Mouse (Mus musculus) heart, embryonic 14.5 days (tissue): ENCODE results near the gene Srcin1. TPM values are rescaled to one million over a fixed set of nuclear protein-coding genes. Genes with fewer than 3 reads are reported as not detected.

ENCODE experiments used
- ATAC-seq: fragments of 200-750 bp; cut with Nextera tagmentation; 2 replicates; pipeline ENCODE4 v1.8.0; 2017; ENCODE audit warnings: low read depth, moderate TSS enrichment; ENCODE audit not compliant: insufficient number of reproducible peaks, insufficient read depth, low FRiP score
- H3K27ac ChIP-seq, 2 experiments: fragments of 200-500 bp in 1 of 2; fragments of 300-500 bp in 1 of 2; sonication (generic) in 1 of 2; replicated peaks in 1 of 2; 2 replicates each; pipeline ENCODE4 v1.5.1; 2012 to 2014; ENCODE audit warnings: low read depth in 2 of 2, low read length in 2 of 2, control low read depth in 1 of 2, mild to moderate bottlenecking in 1 of 2, mixed read lengths in 1 of 2; ENCODE audit not compliant: control insufficient read depth in 1 of 2, insufficient read depth in 1 of 2
- H3K27me3 ChIP-seq: fragments of 300-500 bp; sonication (generic); 2 replicates; pipeline ENCODE4 v1.6.1; 2014; ENCODE audit warnings: mild to moderate bottlenecking, low read length, control low read depth; ENCODE audit not compliant: control insufficient read depth, insufficient read depth
- H3K36me3 ChIP-seq: fragments of 300-500 bp; sonication (generic); 2 replicates; pipeline ENCODE4 v1.6.1; 2014; ENCODE audit warnings: mild to moderate bottlenecking, control low read depth, low read length, mixed read lengths; ENCODE audit not compliant: control insufficient read depth, insufficient read depth
- H3K4me1 ChIP-seq, 2 experiments: fragments of 200-500 bp in 1 of 2; fragments of 300-500 bp in 1 of 2; sonication (generic) in 1 of 2; 2 replicates each; pipeline ENCODE4 v1.6.1; 2012 to 2014; ENCODE audit warnings: low read length in 2 of 2, control low read depth in 1 of 2, mixed read lengths in 1 of 2; ENCODE audit not compliant: control insufficient read depth in 2 of 2, insufficient read depth in 2 of 2
- H3K4me2 ChIP-seq: fragments of 300-500 bp; sonication (generic); 2 replicates; pipeline ENCODE4 v1.6.1; 2014; ENCODE audit warnings: mild to moderate bottlenecking, low read length
- H3K4me3 ChIP-seq, 2 experiments: fragments of 200-500 bp in 1 of 2; fragments of 300-500 bp in 1 of 2; sonication (generic) in 1 of 2; 2 replicates each; pipeline ENCODE4 v1.5.1; 2012 to 2014; ENCODE audit warnings: low read length in 2 of 2, mild to moderate bottlenecking in 2 of 2, control low read depth in 1 of 2, low read depth in 1 of 2, moderate library complexity in 1 of 2; ENCODE audit not compliant: control insufficient read depth in 1 of 2, insufficient read depth in 1 of 2
- H3K9ac ChIP-seq: fragments of 300-500 bp; sonication (generic); 2 replicates; pipeline ENCODE4 v1.6.1; 2014; ENCODE audit warnings: mild to moderate bottlenecking, low read length
- H3K9me3 ChIP-seq: fragments of 300-500 bp; sonication (generic); 2 replicates; pipeline ENCODE4 v1.6.1; 2016; ENCODE audit warnings: low read length, control low read depth; ENCODE audit not compliant: control insufficient read depth
- WGBS: fragments of 180-500 bp; shearing (Covaris S2); extraction: QIAGEN DNeasy Blood & Tissue Kit; methylation state at CpG from one replicate; pipeline ENCODE4 v1.1.7; 2014; 5-methylcytosine and 5-hydroxymethylcytosine counted together
- polyA plus RNA-seq: library from polyadenylated mRNA; unstranded; fragments of >200 nt; fragmentation: Nextera tagmentation; extraction: Ambion mirVana; gene quantifications from 2 replicates; pipeline ENCODE4 v1.2.1, GENCODE M21; 2014

Gene Srcin1
- polyA plus RNA-seq, 1 experiment from 2014 or later: 0.22 TPM

- H3K27ac ChIP-seq: no peak overlapping the region
- no peaks in the 10 kb centered on the region for H3K9me3 ChIP-seq
- 42% methylated on average over 51 of the region's 51 CpGs for WGBS
- H3K4me3 ChIP-seq: peak overlapping the region in 1 of 2 experiments; percentile 23; a peak in 2 of 4 replicates
- H3K9ac ChIP-seq: peak overlapping the region; percentile 34; the same call in 1 of the 2 replicates
- peaks cover 52% of the 10 kb centered on the region for H3K36me3 ChIP-seq
- ATAC-seq: peak; percentile 9; the same call in 1 of the 2 replicates
- H3K4me1 ChIP-seq: peaks cover 0 to 11% of the 10 kb centered on the region in 2 experiments; a peak in 2 of 4 replicates
- H3K4me2 ChIP-seq: peak overlapping the region; percentile 49
- H3K27me3 ChIP-seq: peaks cover 10% of the 10 kb centered on the region
Measured at GRCm38 (mm10) chr11:97500720-97501448, 75.1 kb downstream of the Srcin1 start.

GRCm38 (mm10) chr11:97499865-97500719 lies 75.9 kb downstream of the Srcin1 start, which contains the start of gene 4933428G20Rik:
4933428G20Rik (minus strand) TSS chr11:97500340.
- peaks cover 10% of the 10 kb centered on the region for H3K27me3 ChIP-seq
- ATAC-seq: peak; percentile 19; the same call in 1 of the 2 replicates
- WGBS: 35% methylated on average over 85 of the region's 88 CpGs
- peaks cover 60% of the 10 kb centered on the region for H3K36me3 ChIP-seq
- H3K4me1 ChIP-seq: peaks cover 0 to 11% of the 10 kb centered on the region in 2 experiments; a peak in 2 of 4 replicates
- peak within 1 kb of the TSS; percentile 34 for H3K9ac ChIP-seq
- no peaks in the 10 kb centered on the region for H3K9me3 ChIP-seq
- peak within 1 kb of the TSS in 1 of 2 experiments; percentile 23; a peak in 2 of 4 replicates for H3K4me3 ChIP-seq
- H3K27ac ChIP-seq: no peak within 1 kb of the TSS
- peak within 1 kb of the TSS; percentile 49 for H3K4me2 ChIP-seq

- no peak overlapping the region for H3K27ac ChIP-seq
- peaks cover 0 to 11% of the 10 kb centered on the region in 2 experiments; a peak in 2 of 4 replicates for H3K4me1 ChIP-seq
- peaks cover 85% of the 10 kb centered on the region for H3K36me3 ChIP-seq
- no peak for ATAC-seq
- no peak overlapping the region for H3K4me3 ChIP-seq
- no peak overlapping the region for H3K4me2 ChIP-seq
- WGBS: 92% methylated on average over 4 of the region's 4 CpGs
- no peak overlapping the region for H3K9ac ChIP-seq
- H3K27me3 ChIP-seq: peaks cover 10% of the 10 kb centered on the region
- H3K9me3 ChIP-seq: no peaks in the 10 kb centered on the region
Measured at GRCm38 (mm10) chr11:97497543-97497942, 78.4 kb downstream of the Srcin1 start.

- H3K36me3 ChIP-seq: peaks cover 90% of the 10 kb centered on the region
- no peaks in the 10 kb centered on the region for H3K4me1 ChIP-seq
- no peak overlapping the region for H3K9ac ChIP-seq
- no peak for ATAC-seq
- H3K27me3 ChIP-seq: no peaks in the 10 kb centered on the region
- WGBS: 87% methylated on average over 3 of the region's 3 CpGs
- H3K27ac ChIP-seq: no peak overlapping the region
- H3K4me3 ChIP-seq: no peak overlapping the region
- H3K4me2 ChIP-seq: no peak overlapping the region
- no peaks in the 10 kb centered on the region for H3K9me3 ChIP-seq
Measured at GRCm38 (mm10) chr11:97492836-97493235, 83.2 kb downstream of the Srcin1 start.

- Histone ChIP-seq H3K4me1 (no peaks in the 10 kb centered on the region), H3K4me2 (no peak overlapping the region), H3K27me3 (no peaks in the 10 kb centered on the region), H3K9ac (no peak overlapping the region), H3K36me3 (peaks cover 90% of the 10 kb centered on the region), H3K9me3 (no peaks in the 10 kb centered on the region), H3K4me3 (no peak overlapping the region), H3K27ac (no peak overlapping the region)
- no peak for ATAC-seq
- WGBS: 81% methylated on average over 10 of the region's 10 CpGs
Measured at GRCm38 (mm10) chr11:97491640-97492039, 84.3 kb downstream of the Srcin1 start.

GRCm38 (mm10) chr11:97489589-97490324 lies 86.2 kb downstream of the Srcin1 start:
- Histone ChIP-seq H3K4me1 (peaks cover 0 to 5% of the 10 kb centered on the region in 2 experiments; a peak in 1 of 4 replicates), H3K36me3 (peaks cover 93% of the 10 kb centered on the region), H3K27me3 (no peaks in the 10 kb centered on the region), H3K9me3 (no peaks in the 10 kb centered on the region), H3K27ac (no peak overlapping the region), H3K9ac (no peak overlapping the region), H3K4me2 (no peak overlapping the region), H3K4me3 (no peak overlapping the region)
- 43% methylated on average over 16 of the region's 16 CpGs for WGBS
- no peak for ATAC-seq

GRCm38 (mm10) chr11:97487656-97488055 lies 88.3 kb downstream of the Srcin1 start:
- Histone ChIP-seq H3K27ac (no peak overlapping the region), H3K9ac (no peak overlapping the region), H3K4me1 (peaks cover 0 to 5% of the 10 kb centered on the region in 2 experiments; a peak in 1 of 4 replicates), H3K9me3 (no peaks in the 10 kb centered on the region), H3K4me2 (no peak overlapping the region), H3K36me3 (peaks cover 91% of the 10 kb centered on the region), H3K27me3 (no peaks in the 10 kb centered on the region), H3K4me3 (no peak overlapping the region)
- WGBS: 64% methylated on average over 3 of the region's 3 CpGs
- no peak for ATAC-seq
